26 mouse cellular contexts compared by ENCODE assay signal in the genomic region with DNA sequence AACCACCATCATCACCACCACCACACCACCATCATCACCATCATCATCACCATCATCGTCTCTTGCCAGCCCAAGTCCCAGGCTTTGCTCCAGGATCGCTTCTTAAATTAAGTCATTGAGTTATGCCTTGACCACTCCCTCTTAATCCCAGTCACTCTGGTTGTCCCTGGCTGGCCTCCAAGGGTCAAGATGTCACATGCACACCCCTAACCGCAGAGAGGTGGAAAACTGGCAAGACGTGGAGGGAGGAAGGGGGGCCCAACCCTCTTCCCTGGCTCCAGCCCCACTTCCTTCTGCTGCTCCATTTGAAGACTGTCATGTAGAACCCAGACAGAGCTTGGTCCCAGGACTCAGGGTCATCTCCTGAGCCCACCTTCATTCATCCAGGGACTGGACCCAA. TPM values are rescaled to one million over a fixed set of nuclear protein-coding genes. Genes with fewer than 3 reads are reported as not detected.
DNase-seq lines count a peak whose midpoint lies in the region; ATAC-seq and TF ChIP-seq lines count a peak whose summit lies in the region.
"Had no signal": no experiment of that assay in that cellular context is flagged by ENCODE, and none has a peak within 500 bp of the region (broad histone marks: within the 10 kb centered on the region; RNA-seq: fewer than 3 reads in every experiment).

No protein-coding gene starts in this region.

- no peaks in the 10 kb centered on the region for H3K36me3 ChIP-seq in hindbrain, embryonic 12.5 days
- no peaks in the 10 kb centered on the region for H3K36me3 ChIP-seq in hindbrain, embryonic 13.5 days
- H3K36me3 ChIP-seq in intestine, postnatal 0 days (ENCODE audit: control insufficient read depth, insufficient read depth) = no peaks in the 10 kb centered on the region
- H3K36me3 ChIP-seq: embryonic facial prominence, embryonic 15.5 days; forebrain, embryonic 10.5 days; heart, embryonic 15.5 days had no signal

- H3K27me3 ChIP-seq in hindbrain, embryonic 12.5 days = no peaks in the 10 kb centered on the region
- no peaks in the 10 kb centered on the region for H3K27me3 ChIP-seq in hindbrain, embryonic 13.5 days
- no peaks in the 10 kb centered on the region for H3K27me3 ChIP-seq in intestine, postnatal 0 days (replicated peaks; ENCODE audit: control insufficient read depth, insufficient read depth, low read length)
- H3K27me3 ChIP-seq: embryonic facial prominence, embryonic 15.5 days; heart, embryonic 15.5 days; Patski had no signal

- peak overlapping the region; percentile 27; the same call in 1 of the 2 replicates for H3K9ac ChIP-seq in hindbrain, embryonic 12.5 days
- H3K9ac ChIP-seq in hindbrain, embryonic 13.5 days = no peak overlapping the region
- H3K9ac ChIP-seq in intestine, postnatal 0 days (ENCODE audit: low read depth, low read length) = no peak overlapping the region
- H3K9ac ChIP-seq: embryonic facial prominence, embryonic 15.5 days; heart, embryonic 15.5 days; hindbrain, embryonic 14.5 days had no signal

- no peak overlapping the region for H3K4me3 ChIP-seq in hindbrain, embryonic 12.5 days
- no peak overlapping the region for H3K4me3 ChIP-seq in hindbrain, embryonic 13.5 days
- no peak overlapping the region for H3K4me3 ChIP-seq in intestine, postnatal 0 days (ENCODE audit: low read depth, low read length)
- H3K4me3 ChIP-seq: embryonic facial prominence, embryonic 15.5 days; erythroblast, embryonic 14.5 days; forebrain, embryonic 10.5 days; heart, adult 2 months; heart, embryonic 15.5 days had no signal

- H3K9me3 ChIP-seq in hindbrain, embryonic 12.5 days (replicated peaks) = no peaks in the 10 kb centered on the region
- H3K9me3 ChIP-seq in hindbrain, embryonic 13.5 days = no peaks in the 10 kb centered on the region
- no peaks in the 10 kb centered on the region for H3K9me3 ChIP-seq in intestine, postnatal 0 days (ENCODE audit: control insufficient read depth)
- H3K9me3 ChIP-seq: embryonic facial prominence, embryonic 15.5 days; forebrain, embryonic 10.5 days; heart, embryonic 15.5 days had no signal

- 63% methylated on average over 4 of the region's 4 CpGs for WGBS in hindbrain, embryonic 12.5 days
- WGBS in hindbrain, embryonic 13.5 days = 81% methylated on average over 4 of the region's 4 CpGs
- 52% methylated on average over 4 of the region's 4 CpGs for WGBS in intestine, postnatal 0 days

- TF ChIP-seq CTCF in intestine, postnatal 0 days (IDR thresholded peaks at IDR 0.05; ENCODE audit: low read depth) = no peak

- H3K4me2 ChIP-seq in hindbrain, embryonic 12.5 days (replicated peaks) = no peak overlapping the region
- no peak overlapping the region for H3K4me2 ChIP-seq in hindbrain, embryonic 13.5 days
- H3K4me2 ChIP-seq in intestine, postnatal 0 days (replicated peaks; ENCODE audit: low read depth) = no peak overlapping the region
- H3K4me2 ChIP-seq: embryonic facial prominence, embryonic 15.5 days; heart, embryonic 11.5 days; heart, embryonic 15.5 days; hindbrain, embryonic 14.5 days had no signal

- no peak overlapping the region for H3K27ac ChIP-seq in hindbrain, embryonic 12.5 days
- H3K27ac ChIP-seq in hindbrain, embryonic 13.5 days = no peak overlapping the region
- no peak overlapping the region for H3K27ac ChIP-seq in intestine, postnatal 0 days (ENCODE audit: low read depth, low read length)
- H3K27ac ChIP-seq: embryonic facial prominence, embryonic 15.5 days; forebrain, embryonic 10.5 days; heart, adult 2 months; heart, embryonic 15.5 days; hindbrain, embryonic 14.5 days had no signal

- peaks cover 21% of the 10 kb centered on the region for H3K4me1 ChIP-seq in hindbrain, embryonic 12.5 days
- peaks cover 20% of the 10 kb centered on the region for H3K4me1 ChIP-seq in hindbrain, embryonic 13.5 days (replicated peaks)
- no peaks in the 10 kb centered on the region for H3K4me1 ChIP-seq in intestine, postnatal 0 days (replicated peaks; ENCODE audit: control insufficient read depth, insufficient read depth, low read length)
- H3K4me1 ChIP-seq: heart, embryonic 15.5 days had no signal

- DNase-seq in NIH3T3 (ENCODE audit: low read depth) = peak; percentile 4
- DNase-seq in lung, postnatal 10 days = peak; percentile 45
- DNase-seq in lung, postnatal 4 days = peak; percentile 29 to 47
- no peak for DNase-seq in thymus, postnatal 10 days (ENCODE audit: low spot score in 2 of 2)
- DNase-seq in cerebellum, adult 11-12 months = no peak
- DNase-seq: adrenal gland, adult 8-10 months; adrenal gland, postnatal 36 days; cerebellum, adult 8-10 months; cerebellum, postnatal 14 days; embryo, embryonic 11 days; gastrocnemius, postnatal 10 days; heart, adult 2 months; heart, postnatal 36 days had no signal

- no peak for ATAC-seq in hindbrain, embryonic 12.5 days (ENCODE audit: low FRiP score)
- no peak for ATAC-seq in hindbrain, embryonic 13.5 days (ENCODE audit: low FRiP score)
- no peak for ATAC-seq in intestine, postnatal 0 days
- ATAC-seq: activated CD4-positive, CD25-positive, alpha-beta regulatory T cell, adult 4 months; forebrain, embryonic 14.5 days; Patski had no signal

RNA-seq across cellular contexts. Expression of a gene that starts 0.6 kb away (rescaled TPM):
- polyA plus RNA-seq in hindbrain, embryonic 12.5 days (2016; fragmentation: Nextera tagmentation; extraction: Ambion mirVana) = 0.07 and 0.19 TPM in 2 replicates
- polyA plus RNA-seq in hindbrain, embryonic 13.5 days (2015; fragmentation: Nextera tagmentation; extraction: Ambion mirVana) = not detected in 2 replicates
- 0.37 and 0.47 TPM in 2 replicates for polyA plus RNA-seq in intestine, postnatal 0 days (2015; fragmentation: Nextera tagmentation; extraction: Ambion mirVana)
- polyA plus RNA-seq: erythroblast, embryonic 14.5 days; forebrain, embryonic 14.5 days; hindbrain, embryonic 14.5 days had no signal

RNA-seq across cellular contexts. Expression of a gene that starts 34.5 kb away (rescaled TPM):
- 0.06 TPM in 1 of 2 replicates, not detected in the other for polyA plus RNA-seq in hindbrain, embryonic 12.5 days (2016; fragmentation: Nextera tagmentation; extraction: Ambion mirVana)
- not detected in 2 replicates for polyA plus RNA-seq in hindbrain, embryonic 13.5 days (2015; fragmentation: Nextera tagmentation; extraction: Ambion mirVana)
- 0.83 and 0.85 TPM in 2 replicates for polyA plus RNA-seq in intestine, postnatal 0 days (2015; fragmentation: Nextera tagmentation; extraction: Ambion mirVana)
- polyA plus RNA-seq: embryonic facial prominence, embryonic 11.5 days; erythroblast, embryonic 14.5 days; forebrain, embryonic 14.5 days; heart, adult 2 months; hindbrain, embryonic 14.5 days; Patski had no signal

Comparison
In these comparisons a context has a peak if more than half of its experiments do, and no peak if none do; other contexts are left out.
1. DNase-seq: peak in NIH3T3 (single experiment), lung, postnatal 10 days (single experiment) and lung, postnatal 4 days (2 of 2); none in thymus, postnatal 10 days (0 of 2) and cerebellum, adult 11-12 months (single experiment).